Mouse (Mus musculus): ENCODE data around the gene Tk1.

Gene Tk1

GRCm38 (mm10) chr11:117770407-117770806 lies 55.5 kb downstream of the Tk1 start:
- no peak for DNase-seq (ENCODE audit: low read depth, low spot score)

GRCm38 (mm10) chr11:117769683-117770047 lies 56.2 kb downstream of the Tk1 start:
- no peak for DNase-seq (ENCODE audit: low read depth, low spot score)

GRCm38 (mm10) chr11:117768725-117769682 lies 56.9 kb downstream of the Tk1 start:
- DNase-seq (ENCODE audit: low read depth, low spot score) = no peak

GRCm38 (mm10) chr11:117766275-117766674 lies 59.6 kb downstream of the Tk1 start:
- no peak for DNase-seq (ENCODE audit: low read depth, low spot score)
